Mouse (Mus musculus) limb, embryonic 12.5 days (tissue): ENCODE results near the gene Kdm2b. TPM values are rescaled to one million over a fixed set of nuclear protein-coding genes. Genes with fewer than 3 reads are reported as not detected.

Source experiments
- ATAC-seq: fragments of 200-750 bp; cut with Nextera tagmentation; 2 replicates; pipeline ENCODE4 v1.8.0; 2017; ENCODE audit warnings: low read depth, moderate TSS enrichment; ENCODE audit not compliant: insufficient number of reproducible peaks, insufficient read depth, low FRiP score, low TSS enrichment
- H3K27ac ChIP-seq: fragments of 300-500 bp; sonication (generic); 2 replicates; pipeline ENCODE4 v1.5.1; 2016; ENCODE audit warnings: mild to moderate bottlenecking, moderate library complexity
- H3K27me3 ChIP-seq: fragments of 300-500 bp; sonication (generic); 2 replicates; pipeline ENCODE4 v1.6.1; 2016; ENCODE audit warnings: mild to moderate bottlenecking, moderate library complexity
- H3K36me3 ChIP-seq: fragments of 300-500 bp; sonication (generic); 2 replicates; pipeline ENCODE4 v1.6.1; 2016; ENCODE audit warnings: mild to moderate bottlenecking, moderate library complexity
- H3K4me1 ChIP-seq: fragments of 300-500 bp; sonication (generic); replicated peaks from 2 replicates; pipeline ENCODE4 v1.6.1; 2016
- H3K4me2 ChIP-seq: fragments of 300-500 bp; sonication (generic); 2 replicates; pipeline ENCODE4 v1.6.1; 2016; ENCODE audit warnings: mild to moderate bottlenecking, moderate library complexity
- H3K4me3 ChIP-seq: fragments of 300-500 bp; sonication (generic); replicated peaks from 2 replicates; pipeline ENCODE4 v1.5.1; 2016; ENCODE audit warnings: mild to moderate bottlenecking
- H3K9ac ChIP-seq: fragments of 300-500 bp; sonication (generic); replicated peaks from 2 replicates; pipeline ENCODE4 v1.6.1; 2016; ENCODE audit warnings: mild to moderate bottlenecking, moderate library complexity
- H3K9me3 ChIP-seq: fragments of 300-500 bp; sonication (generic); 2 replicates; pipeline ENCODE4 v1.6.1; 2016; ENCODE audit warnings: mild to moderate bottlenecking, moderate library complexity
- whole genome bisulfite sequencing: fragments of 180-500 bp; shearing (Covaris S2); methylation state at CpG from one replicate; pipeline ENCODE4 v1.1.7; 2016; 5-methylcytosine and 5-hydroxymethylcytosine counted together
- polyA plus RNA-seq: library from polyadenylated mRNA; unstranded; fragments of >200 nt; fragmentation: Nextera tagmentation; extraction: Ambion mirVana; gene quantifications from 2 replicates; pipeline ENCODE4 v1.2.1, GENCODE M21; 2016

The Kdm2b gene
- polyA plus RNA-seq, 1 experiment from 2014 or later, result 85.5 TPM

GRCm38 (mm10) chr5:122926341-122926740 lies 63.3 kb downstream of the Kdm2b start:
- no peak for ATAC-seq
- Histone ChIP-seq H3K4me1 (peaks cover 19% of the 10 kb centered on the region), H3K9ac (no peak overlapping the region; the same call in 1 of the 2 replicates), H3K27me3 (no peaks in the 10 kb centered on the region), H3K9me3 (no peaks in the 10 kb centered on the region), H3K4me3 (no peak overlapping the region), H3K36me3 (no peaks in the 10 kb centered on the region), H3K27ac (peak overlapping the region; percentile 64), H3K4me2 (no peak overlapping the region)
- 56% methylated on average over 3 of the region's 3 CpGs for WGBS

DNA sequence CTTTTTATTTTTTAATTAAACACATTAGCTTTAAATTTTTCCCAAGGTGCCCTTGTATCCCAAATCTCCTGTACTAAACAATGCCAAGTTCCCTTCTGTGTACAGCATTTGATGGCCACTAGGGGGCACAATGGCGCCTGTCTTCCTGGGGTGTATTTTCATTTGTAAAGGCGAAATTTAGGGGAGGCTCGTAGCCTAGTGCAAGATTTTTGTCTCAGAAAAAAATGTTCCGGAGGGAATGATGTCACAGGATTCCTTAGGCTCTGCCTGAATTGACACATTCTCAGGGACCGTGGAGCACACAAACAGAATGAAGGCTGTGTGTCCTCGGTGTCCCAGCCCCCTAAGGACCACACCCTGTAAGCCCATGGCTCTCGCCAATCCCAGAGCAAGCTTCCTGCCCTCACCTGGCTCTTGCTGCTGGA lies 64.1 kb downstream of the Kdm2b start:
- H3K4me2 ChIP-seq, result peak overlapping the region; percentile 31
- no peaks in the 10 kb centered on the region for H3K27me3 ChIP-seq
- H3K4me3 ChIP-seq, result no peak overlapping the region
- WGBS, result 37% methylated on average over 7 of the region's 7 CpGs
- no peak overlapping the region for H3K9ac ChIP-seq
- no peaks in the 10 kb centered on the region for H3K36me3 ChIP-seq
- no peaks in the 10 kb centered on the region for H3K9me3 ChIP-seq
- peak overlapping the region; percentile 64 for H3K27ac ChIP-seq
- peaks cover 19% of the 10 kb centered on the region for H3K4me1 ChIP-seq
- ATAC-seq, result peak; percentile 52; the same call in 1 of the 2 replicates

GRCm38 (mm10) chr5:122923871-122924465 lies 65.7 kb downstream of the Kdm2b start:
- H3K9ac ChIP-seq, result no peak overlapping the region
- ATAC-seq, result no peak
- 91% methylated on average over 10 of the region's 10 CpGs for WGBS

GRCm38 (mm10) chr5:122921941-122922340 lies 67.7 kb downstream of the Kdm2b start:
- Histone ChIP-seq H3K4me2 (no peak overlapping the region), H3K27me3 (no peaks in the 10 kb centered on the region), H3K9me3 (no peaks in the 10 kb centered on the region), H3K4me3 (no peak overlapping the region), H3K4me1 (peaks cover 24% of the 10 kb centered on the region), H3K36me3 (no peaks in the 10 kb centered on the region), H3K9ac (no peak overlapping the region), H3K27ac (no peak overlapping the region)
- WGBS, result 93% methylated on average over 8 of the region's 8 CpGs
- ATAC-seq, result no peak

More at GRCm38 (mm10) chr5:122923871-122924465, 65.7 kb downstream of the Kdm2b start:
- no peaks in the 10 kb centered on the region for H3K9me3 ChIP-seq
- no peaks in the 10 kb centered on the region for H3K27me3 ChIP-seq
- no peaks in the 10 kb centered on the region for H3K36me3 ChIP-seq
- no peak overlapping the region for H3K27ac ChIP-seq
- H3K4me3 ChIP-seq, result no peak overlapping the region
- no peak overlapping the region for H3K4me2 ChIP-seq
- H3K4me1 ChIP-seq, result peaks cover 19% of the 10 kb centered on the region

DNA sequence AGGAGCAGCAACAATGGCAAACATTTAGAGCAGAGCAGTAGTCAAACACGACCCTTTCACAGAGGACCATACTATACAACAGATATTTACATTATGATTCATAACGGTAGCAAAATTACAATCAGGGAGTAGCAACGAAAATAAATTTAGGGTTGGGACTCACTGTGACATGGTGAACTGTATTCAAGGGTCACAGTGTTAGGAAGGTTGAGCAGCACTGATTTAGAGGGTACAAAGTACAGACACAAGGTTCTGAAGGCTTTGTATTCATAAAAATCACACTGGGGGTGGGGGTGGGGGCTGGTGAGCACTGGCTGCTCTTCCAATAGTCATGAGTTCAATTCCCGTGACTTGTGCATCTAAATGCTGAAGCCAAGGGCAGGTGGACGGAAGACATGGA lies 69.1 kb downstream of the Kdm2b start:
- Histone ChIP-seq H3K4me1 (peaks cover 14% of the 10 kb centered on the region), H3K27ac (no peak overlapping the region; the same call in 1 of the 2 replicates), H3K9me3 (no peaks in the 10 kb centered on the region), H3K27me3 (no peaks in the 10 kb centered on the region), H3K9ac (no peak overlapping the region), H3K36me3 (no peaks in the 10 kb centered on the region), H3K4me3 (no peak overlapping the region), H3K4me2 (no peak overlapping the region)
- 90% methylated on average over 5 of the region's 5 CpGs for WGBS
- ATAC-seq, result no peak

- no peak overlapping the region for H3K9ac ChIP-seq
- no peaks in the 10 kb centered on the region for H3K9me3 ChIP-seq
- H3K27me3 ChIP-seq, result no peaks in the 10 kb centered on the region
- no peak overlapping the region for H3K4me3 ChIP-seq
- peaks cover 11% of the 10 kb centered on the region for H3K4me1 ChIP-seq
- no peaks in the 10 kb centered on the region for H3K36me3 ChIP-seq
- H3K27ac ChIP-seq, result peak overlapping the region; percentile 36; the same call in 1 of the 2 replicates
- WGBS, result 6% methylated on average over 7 of the region's 7 CpGs
- ATAC-seq, result no peak
- H3K4me2 ChIP-seq, result no peak overlapping the region
These were observed 71.5 kb downstream of the Kdm2b start for GRCm38 (mm10) chr5:122917982-122918711.

- 83% methylated on average over 6 of the region's 6 CpGs for WGBS
- ATAC-seq, result no peak
- H3K9ac ChIP-seq, result no peak overlapping the region
- no peak overlapping the region for H3K4me2 ChIP-seq
- peaks cover 11% of the 10 kb centered on the region for H3K4me1 ChIP-seq
- no peak overlapping the region for H3K27ac ChIP-seq
- no peak overlapping the region for H3K4me3 ChIP-seq
- no peaks in the 10 kb centered on the region for H3K9me3 ChIP-seq
- H3K36me3 ChIP-seq, result no peaks in the 10 kb centered on the region
- no peaks in the 10 kb centered on the region for H3K27me3 ChIP-seq
These were observed 73.5 kb downstream of the Kdm2b start for GRCm38 (mm10) chr5:122916147-122916546.

DNA sequence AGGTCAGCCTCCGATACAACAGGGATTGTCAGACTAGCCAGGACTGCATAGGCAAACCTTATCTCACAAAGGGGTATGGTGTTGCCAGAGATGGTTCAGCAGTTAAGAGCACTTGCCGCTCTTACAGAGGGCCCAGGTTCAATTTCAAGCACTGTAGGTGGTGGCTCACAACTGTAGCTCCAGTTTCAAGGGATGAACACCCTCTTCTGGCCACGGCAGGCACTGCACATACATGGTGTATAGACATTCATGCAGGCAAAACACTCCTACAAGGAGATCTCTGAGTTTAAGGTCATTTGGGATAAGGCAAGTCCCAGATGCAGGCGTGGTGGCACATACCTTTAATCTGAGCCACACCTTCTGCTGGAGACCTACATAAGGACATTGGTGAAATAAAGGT lies 76.8 kb downstream of the Kdm2b start:
- Histone ChIP-seq H3K36me3 (no peaks in the 10 kb centered on the region), H3K4me3 (no peak overlapping the region), H3K27me3 (no peaks in the 10 kb centered on the region), H3K27ac (no peak overlapping the region), H3K9me3 (no peaks in the 10 kb centered on the region), H3K4me2 (no peak overlapping the region), H3K9ac (no peak overlapping the region), H3K4me1 (0 out of 2 replicates have a peak, but pooled peaks cover 3% of the 10 kb centered on the region)
- no peak for ATAC-seq
- WGBS, result 92% methylated on average over 4 of the region's 4 CpGs

GRCm38 (mm10) chr5:122909481-122909880 lies 80.1 kb downstream of the Kdm2b start:
- ATAC-seq, result no peak
- no peak overlapping the region for H3K9ac ChIP-seq
- H3K4me2 ChIP-seq, result no peak overlapping the region
- H3K36me3 ChIP-seq, result no peaks in the 10 kb centered on the region
- H3K9me3 ChIP-seq, result no peaks in the 10 kb centered on the region
- WGBS, result 65% methylated on average over 18 of the region's 18 CpGs
- no peaks in the 10 kb centered on the region for H3K27me3 ChIP-seq
- no peak overlapping the region for H3K4me3 ChIP-seq
- H3K27ac ChIP-seq, result no peak overlapping the region
- H3K4me1 ChIP-seq, result no peaks in the 10 kb centered on the region

GRCm38 (mm10) chr5:122908001-122908400 lies 81.6 kb downstream of the Kdm2b start:
- no peak overlapping the region for H3K9ac ChIP-seq
- H3K27ac ChIP-seq, result no peak overlapping the region
- no peaks in the 10 kb centered on the region for H3K9me3 ChIP-seq
- no peak for ATAC-seq
- no peak overlapping the region for H3K4me2 ChIP-seq
- no peaks in the 10 kb centered on the region for H3K4me1 ChIP-seq
- WGBS, result 91% methylated on average over 2 of the region's 2 CpGs
- no peaks in the 10 kb centered on the region for H3K27me3 ChIP-seq
- no peaks in the 10 kb centered on the region for H3K36me3 ChIP-seq
- H3K4me3 ChIP-seq, result no peak overlapping the region

DNA sequence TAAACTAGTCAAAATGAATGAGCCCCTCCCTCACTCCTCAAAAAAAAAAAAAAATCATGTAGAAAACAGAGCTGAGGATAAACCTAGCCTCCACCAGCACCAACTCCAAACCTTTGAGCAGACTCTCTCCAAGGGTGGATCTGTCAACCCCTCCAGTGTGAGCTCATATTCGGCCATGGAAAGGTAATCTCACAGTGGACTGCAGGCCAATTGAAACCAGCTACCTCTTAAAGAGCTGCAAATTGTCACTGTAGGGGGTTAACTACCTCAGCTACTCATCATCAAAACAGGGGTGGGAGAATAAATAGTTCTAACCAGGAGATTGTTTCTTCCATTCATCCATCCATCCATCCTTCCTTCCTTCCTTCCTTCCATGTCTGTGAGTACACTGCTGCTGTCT lies 82.4 kb downstream of the Kdm2b start:
- 71% methylated on average over 1 of the region's 1 CpGs for WGBS

More for the DNA sequence above, 82.4 kb downstream of the Kdm2b start:
- Histone ChIP-seq H3K9ac (no peak overlapping the region), H3K9me3 (no peaks in the 10 kb centered on the region), H3K36me3 (no peaks in the 10 kb centered on the region), H3K4me2 (no peak overlapping the region), H3K27ac (no peak overlapping the region), H3K4me1 (no peaks in the 10 kb centered on the region), H3K27me3 (no peaks in the 10 kb centered on the region), H3K4me3 (no peak overlapping the region)
- ATAC-seq, result no peak
